Mouse (Mus musculus) cerebellum, postnatal 4 days (tissue): ENCODE data around the gene Tmem205.

Source experiments
- DNase-seq, 2 experiments: peaks; one replicate each; pipeline ENCODE4 v3.0.0; 2022; ENCODE audit warnings: low spot score in 2 of 2, mixed read lengths in 1 of 2

Tmem205 gene

DNA sequence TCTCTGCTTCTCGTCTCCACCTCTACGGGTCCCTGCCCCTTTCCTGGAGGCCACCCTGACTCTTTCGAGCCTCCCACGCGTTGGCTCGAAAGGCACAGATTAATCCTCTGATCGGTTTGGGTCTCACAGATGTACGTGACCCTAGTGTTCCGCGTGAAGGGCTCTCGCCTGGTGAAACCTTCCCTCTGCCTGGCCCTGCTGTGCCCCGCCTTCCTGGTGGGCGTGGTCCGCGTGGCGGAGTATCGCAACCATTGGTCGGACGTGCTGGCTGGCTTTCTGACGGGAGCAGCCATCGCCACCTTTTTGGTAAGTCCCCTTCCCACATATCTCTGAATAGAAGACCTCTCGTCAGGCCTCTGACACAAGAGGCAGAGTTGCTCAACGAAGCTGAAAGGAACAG, 16.9 kb upstream of the Tmem205 start:
- no peak for DNase-seq

DNA sequence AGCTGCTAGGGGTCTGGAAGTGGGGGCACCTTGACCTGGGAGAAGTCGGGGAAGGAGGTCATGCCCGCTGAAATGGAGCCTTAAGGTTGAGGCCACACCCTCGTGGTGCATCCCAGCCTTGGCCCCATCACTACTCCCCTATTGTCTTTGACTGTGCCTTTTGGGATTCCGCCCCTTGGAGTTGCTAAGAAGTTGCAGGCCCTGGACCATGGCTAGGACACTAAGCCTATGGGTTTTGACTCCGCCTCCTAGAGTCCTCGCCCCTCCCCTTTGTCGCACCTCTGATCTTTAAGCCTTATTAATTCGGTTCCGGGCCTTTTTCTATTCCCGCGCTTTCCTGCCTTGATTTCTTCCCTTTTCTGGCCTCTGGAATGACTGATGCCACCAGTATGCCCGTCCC, 16.3 kb upstream of the Tmem205 start:
- DNase-seq, result no peak

DNA sequence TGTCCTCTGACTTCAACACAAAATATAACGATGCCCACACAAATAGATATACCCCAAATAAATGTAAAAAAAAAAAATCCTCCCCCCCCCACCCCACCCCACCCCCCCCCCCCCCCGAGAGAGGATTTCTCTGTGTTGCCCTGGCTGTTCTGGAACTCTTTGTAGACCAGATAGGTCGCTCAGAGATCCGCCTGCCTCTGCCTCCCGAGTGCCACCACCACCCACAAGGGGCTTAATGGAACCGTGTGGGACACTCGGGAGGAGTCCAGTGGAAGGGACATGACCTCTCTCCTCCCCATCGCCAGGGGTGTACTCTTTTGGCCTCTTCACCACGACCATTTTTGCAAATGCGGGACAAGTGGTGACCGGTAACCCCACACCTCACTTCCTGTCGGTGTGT, 15.7 kb upstream of the Tmem205 start:
- no peak for DNase-seq

DNA sequence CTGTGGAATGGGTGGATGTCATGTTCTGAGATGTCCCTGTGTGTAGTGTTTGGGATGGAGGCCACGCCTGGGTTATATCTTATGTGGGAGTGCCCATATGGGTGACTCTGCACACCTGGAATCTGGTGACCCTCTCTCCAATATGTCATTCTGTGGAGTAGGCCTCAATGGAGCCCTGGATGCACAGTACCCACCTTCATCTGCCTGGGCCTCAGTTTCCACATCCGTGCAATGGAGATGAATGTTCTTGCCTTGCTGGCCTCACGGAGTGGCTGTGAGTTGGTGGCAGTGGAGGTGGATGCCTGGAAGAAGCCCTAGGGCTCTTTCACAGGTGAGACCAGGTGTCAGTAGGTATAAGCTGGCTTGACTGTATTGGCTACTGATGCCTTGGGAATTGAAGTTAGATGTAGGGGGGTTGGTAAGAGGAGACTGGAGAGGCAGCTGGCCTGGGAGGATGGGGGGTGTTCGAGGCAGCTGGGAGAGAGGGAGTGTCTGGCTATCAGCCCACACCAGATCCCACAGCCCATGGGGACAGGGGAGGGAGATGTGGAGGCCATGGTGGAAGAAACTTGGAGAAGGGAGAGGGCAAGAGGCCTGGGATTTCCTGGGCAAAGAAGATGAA, 11.0 kb upstream of the Tmem205 start:
- no peak for DNase-seq

DNA sequence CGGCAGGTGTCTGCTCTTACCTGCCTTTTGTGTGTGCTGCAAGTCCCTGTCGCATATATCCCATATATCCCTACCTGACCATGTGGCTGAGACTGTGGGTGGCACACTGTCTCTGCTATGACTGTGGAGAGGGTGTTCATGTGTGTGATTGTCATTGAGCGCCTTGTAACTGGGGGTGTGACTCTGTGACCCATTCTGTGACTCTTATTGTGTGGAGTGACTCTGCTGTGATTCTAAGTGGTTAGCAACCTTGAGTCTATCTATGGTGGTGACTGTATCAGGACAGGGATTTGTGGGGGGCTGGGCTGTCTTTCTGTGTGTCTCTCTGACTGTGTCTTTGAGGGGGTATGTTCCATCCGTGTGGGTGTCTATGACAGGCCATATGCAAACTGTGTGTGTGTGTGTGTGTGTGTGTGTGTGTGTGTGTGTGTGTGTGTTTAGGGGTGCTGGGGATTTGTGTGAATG, 10.4 kb upstream of the Tmem205 start:
- no peak for DNase-seq

DNA sequence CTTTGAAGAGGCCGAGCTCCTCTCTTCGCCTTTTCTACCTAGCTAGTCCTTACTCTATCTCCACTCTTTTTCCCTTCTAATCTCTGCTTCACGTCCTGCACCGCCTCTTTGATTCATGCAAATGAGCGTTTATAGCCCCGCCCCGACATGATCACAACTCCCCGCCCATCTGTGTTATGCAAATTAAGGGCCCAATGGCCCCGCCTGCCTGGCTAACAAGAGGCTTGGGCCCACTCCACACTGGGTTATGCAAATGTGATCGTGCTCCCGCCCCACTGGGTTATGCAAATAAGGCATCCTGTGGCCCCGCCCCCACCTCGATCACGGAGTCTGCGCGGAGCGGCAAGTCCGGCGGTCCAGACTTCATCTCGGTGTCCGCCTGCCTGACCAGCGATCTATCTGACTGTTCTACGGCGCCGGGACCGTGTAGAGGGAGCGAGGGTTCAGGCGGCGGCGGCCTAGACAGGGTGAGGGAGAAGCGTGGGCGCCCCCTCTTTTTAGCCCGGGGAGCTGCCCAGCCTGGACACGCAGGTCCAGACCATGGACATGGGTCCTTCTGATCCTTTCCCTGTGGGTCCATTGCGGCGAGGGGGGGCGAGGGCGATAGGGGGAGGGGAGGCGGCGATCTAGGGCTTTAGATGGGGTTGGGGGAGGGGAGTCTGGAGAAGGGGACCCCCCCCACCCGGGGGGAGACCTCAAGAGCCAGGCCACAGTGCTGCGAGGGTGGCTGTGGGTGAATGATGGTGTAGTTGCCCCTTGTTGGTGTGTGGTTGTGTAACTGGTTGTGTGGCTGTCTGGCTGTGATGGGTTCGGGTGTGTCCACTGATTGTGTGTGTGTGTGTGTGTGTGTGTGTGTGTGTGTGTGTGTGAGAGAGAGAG, 9.6 kb upstream of the Tmem205 start, which contains the start of gene Plppr2:
Plppr2 (plus strand) TSS at position 342 of the 879 bp plus-strand sequence.
- DNase-seq, result peak; percentile 95 to 97

DNA sequence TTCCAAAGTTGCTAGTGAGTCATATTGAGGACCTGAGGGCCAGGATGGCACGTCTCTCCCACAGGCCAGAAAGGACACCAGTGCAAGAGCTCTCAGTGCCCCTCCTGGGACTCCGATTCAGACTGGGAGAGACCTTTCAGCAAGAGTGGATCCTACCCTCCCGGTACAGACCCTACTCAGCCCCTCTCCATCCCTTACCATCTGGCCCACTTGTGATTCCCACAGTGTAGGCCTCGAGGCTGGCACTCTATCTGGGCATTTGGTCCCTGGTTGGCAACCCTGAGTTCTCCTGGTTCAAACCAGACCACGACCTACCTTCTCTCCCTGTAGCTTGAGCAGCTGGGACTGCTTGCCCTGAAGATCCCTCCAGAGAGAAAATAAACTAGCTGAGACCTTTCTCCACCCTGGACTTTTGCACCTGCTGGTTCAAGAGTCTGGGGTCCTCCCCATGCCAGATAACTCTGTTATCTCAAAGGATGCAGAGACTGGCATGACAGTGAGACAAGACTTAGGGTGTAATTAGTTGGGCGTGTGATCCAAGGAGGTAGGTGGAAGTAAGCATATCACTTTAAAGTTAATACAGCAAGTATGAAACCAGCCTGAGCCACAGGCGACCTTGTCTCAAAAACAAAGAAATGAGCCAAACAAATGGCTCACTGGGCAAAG, 8.2 kb upstream of the Tmem205 start:
- DNase-seq, result no peak

DNA sequence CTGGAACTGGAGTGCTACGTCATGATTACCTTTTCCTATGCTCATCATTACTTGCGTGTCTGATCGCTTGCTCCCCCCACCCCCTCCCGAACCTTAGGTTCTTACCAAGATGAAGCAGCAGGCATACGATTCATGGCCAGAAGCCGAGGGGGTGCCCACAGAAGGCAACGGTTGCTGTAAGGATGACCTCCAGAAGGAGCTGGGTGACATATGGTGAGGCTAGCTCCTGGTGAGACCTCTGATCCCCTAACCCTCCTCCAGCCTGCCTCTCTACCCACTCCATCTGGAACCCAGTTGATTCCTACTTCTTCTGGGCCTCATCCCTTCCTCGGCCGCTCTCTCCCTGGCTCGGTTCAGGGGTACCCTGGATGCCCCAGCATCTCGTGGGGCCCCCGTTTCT, 6.7 kb upstream of the Tmem205 start:
- DNase-seq, result no peak

DNA sequence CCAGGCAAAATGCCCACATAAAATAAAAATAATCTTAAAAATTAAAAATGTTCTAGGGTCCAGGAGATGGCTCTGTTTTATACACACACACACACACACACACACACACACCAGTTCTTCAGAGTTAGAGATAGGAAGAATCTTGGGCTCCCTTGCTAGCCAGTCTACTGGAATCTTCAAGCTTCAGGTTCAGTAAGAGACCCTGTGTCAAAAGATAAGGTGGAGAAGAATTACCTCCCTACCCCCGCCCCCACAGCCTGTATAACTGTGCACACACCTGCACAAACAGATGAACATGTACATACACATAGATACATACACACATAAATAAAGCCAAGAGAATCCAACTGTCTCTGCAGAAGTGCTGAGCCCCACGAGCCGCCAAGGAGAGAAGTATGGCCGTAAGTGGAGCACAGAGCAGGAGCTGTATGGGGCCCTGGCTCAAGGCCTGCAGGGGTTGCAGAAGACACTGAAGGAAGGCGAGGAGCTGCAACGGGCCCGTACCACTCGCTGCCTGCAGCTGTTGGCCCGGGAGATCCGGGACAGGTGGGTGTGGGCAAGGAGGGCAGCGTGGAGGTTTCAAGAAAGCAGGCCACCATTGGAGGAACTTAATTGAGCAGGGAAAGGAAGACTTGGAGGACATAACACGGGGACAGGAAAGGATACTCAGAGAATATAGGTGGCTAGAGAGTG, 5.2 kb upstream of the Tmem205 start:
- DNase-seq, result no peak

DNA sequence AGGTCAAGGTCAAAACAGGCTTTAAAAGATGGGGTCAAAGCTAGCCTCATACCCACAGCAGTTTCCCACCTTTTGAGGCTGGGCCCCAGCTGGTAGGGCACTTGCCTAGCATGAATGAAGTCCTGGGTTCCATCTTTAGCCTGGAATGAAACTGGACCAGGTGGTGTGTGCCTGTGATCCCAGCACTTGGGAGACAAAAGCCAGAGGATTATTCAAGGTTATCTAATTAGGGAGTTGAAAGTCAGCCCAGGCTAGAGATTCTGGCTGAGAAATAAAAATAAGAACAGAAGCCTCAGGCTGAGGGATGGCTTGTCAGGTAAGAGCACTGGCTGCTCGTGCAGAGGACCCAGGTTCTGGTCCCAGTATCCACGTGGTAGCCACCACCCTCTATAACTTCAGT, 4.7 kb upstream of the Tmem205 start:
- DNase-seq, result no peak

DNA sequence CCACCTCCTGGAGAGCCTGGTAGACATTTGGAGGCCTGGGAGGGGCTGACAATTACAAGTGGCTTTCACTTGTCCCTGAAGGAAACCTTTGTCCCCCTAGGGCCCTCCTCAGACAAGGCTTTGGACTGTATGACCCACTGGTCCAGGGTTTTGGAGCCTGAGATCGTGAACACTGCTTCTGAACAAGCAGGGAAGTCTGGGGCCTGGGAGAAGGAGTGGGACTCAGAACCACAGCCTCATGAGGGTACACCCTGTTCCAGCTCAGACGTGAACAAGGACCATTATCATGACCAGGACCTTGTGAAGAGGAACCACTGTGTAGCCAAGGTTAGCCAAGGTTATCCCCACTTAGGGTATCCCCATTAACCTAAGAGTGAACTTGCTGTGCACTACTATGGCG, 1.9 kb upstream of the Tmem205 start:
- DNase-seq, result no peak

DNA sequence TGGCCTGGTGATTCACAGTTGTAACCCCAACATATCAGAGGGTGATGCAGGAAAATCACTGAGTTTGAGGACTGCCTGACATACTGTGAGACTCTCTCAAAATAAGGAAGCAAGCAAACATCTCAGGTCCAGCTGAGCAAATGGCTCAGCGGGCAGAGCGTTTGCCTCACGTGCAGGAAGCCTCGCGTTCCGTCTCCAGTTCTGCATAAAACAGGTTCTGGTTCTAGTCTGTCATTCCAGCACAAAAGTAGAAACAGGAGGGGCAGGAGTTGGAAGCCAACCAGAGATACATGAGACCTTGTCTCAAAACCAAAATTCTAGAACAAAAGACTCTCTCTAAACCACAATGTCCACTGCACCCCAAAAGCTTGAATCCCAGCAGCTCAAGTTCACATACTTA, 572 bp downstream of the Tmem205 start:
- no peak for DNase-seq

DNA sequence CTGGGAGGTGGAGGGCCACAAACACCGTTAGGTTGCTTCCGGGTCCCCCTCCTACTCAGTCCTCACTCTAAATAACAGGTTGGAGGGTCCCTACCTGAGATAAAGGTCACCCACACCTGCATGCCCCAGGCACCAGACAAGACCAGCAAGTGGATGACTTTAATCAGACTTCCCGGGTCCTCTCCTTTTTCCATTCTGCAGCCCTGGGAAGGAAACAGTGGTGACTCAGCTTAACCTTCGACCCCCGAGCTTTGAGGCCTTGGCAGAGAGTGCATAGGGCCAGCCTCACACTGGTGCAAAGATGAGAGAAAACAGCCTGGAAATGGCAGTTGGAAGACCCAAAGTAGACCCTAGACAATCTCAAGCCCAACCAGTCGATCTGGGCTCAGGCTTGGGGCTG, 1.2 kb downstream of the Tmem205 start:
- no peak for DNase-seq

DNA sequence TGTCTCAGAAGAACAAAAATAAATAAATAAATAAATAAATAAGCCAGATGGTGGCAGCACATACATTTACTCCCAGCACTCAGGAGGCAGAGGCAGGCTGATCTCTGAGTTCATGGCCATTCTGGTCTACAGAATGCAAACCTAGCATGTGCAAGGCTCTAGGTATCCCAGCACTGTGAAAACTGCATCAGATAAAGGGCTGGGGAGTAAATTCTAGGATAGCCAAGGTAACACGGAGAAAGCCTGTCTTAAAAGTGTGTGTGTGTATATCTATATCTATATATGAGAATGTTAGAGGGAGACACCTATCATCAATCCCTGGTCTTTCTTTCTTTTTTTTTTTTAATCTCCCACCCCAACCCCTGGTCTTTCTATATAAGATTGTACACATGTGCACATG, 1.9 kb downstream of the Tmem205 start:
- DNase-seq, result no peak

DNA sequence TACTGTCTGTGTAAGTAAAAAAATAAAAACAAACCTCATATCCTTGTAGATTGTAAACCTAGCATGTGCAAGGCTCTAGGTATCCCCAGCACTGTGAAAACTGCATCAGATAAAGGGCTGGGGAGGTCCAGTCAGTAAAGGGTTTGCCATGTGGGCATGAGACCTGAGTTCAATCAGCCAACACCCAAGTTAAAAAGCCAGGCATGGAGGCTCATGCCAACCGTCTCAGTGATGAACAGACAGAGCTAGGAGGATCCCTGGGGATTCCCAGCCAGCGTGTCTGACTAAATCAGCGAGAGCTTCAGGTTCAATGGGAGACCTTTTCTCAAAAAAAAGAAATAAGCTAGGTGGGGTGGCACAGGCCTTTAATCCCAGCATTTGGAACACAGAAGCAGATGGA, 2.3 kb downstream of the Tmem205 start:
- no peak for DNase-seq

DNA sequence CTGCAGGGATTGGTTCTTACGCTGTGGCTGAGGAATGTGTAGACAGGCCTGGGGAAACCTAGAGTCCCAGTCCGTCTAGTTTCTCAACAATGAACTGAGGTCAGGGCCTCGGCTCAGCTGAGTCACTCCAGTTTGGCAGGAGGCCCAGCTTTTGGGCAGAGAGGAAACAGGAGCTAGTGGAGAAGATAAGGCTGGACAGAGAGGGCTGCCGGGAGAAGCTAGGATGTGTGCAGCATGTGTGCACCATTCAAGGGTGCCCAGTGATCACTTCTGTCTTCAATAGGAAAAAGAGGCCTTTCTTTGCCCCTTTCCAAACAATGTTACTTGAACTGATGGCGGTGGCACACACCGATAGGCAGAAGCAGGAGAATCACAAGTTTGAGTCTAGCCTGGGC, 3.3 kb downstream of the Tmem205 start:
- DNase-seq, result no peak

DNA sequence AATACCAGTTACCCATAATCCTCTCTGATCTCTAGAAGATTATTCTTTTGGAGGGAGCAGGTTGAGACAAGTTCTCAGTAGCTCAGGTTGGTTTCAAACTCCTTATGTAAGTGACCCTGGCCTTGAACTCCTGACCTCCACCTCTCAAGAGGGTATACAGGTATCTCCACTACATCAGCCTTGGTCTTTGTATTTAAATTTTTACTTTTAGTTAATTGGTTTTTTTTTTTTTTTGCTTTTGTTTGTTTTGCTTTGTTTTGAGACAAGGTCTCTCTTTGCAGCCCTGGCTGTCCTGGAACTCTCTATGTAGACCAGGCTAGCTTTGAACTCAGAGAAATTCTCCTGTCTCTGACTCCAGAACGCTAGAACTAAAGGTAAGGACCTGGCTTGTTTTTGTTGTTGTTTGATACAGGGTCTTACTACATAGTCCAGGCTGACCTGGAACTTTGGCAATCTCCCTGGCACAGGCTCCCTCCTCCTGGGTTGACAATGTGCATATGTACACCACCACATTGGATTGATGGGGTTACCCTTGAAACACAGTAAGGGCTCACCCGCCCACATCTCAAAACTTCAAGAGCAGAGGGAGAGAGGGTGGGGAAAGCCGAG, 3.8 kb downstream of the Tmem205 start:
- DNase-seq, result no peak

DNA sequence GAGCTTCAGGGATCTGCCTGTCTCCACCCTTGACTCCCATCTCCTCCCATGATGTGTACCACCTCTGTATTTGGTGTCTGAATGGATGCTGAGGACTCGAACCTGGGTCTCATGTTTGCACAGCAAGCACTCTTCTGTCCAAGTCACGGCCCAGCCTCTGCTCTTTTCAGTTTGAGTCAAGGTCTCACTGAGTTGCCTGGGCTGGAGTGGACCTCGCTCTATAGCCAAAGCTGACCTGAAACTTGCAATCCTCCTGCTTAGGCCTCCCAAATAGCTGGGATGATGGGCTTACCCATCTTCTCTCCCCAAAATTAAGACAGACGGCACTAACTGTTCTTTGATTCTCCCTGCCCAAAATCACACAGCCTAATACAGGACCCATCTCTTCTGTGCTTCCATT, 4.3 kb downstream of the Tmem205 start:
- no peak for DNase-seq

DNA sequence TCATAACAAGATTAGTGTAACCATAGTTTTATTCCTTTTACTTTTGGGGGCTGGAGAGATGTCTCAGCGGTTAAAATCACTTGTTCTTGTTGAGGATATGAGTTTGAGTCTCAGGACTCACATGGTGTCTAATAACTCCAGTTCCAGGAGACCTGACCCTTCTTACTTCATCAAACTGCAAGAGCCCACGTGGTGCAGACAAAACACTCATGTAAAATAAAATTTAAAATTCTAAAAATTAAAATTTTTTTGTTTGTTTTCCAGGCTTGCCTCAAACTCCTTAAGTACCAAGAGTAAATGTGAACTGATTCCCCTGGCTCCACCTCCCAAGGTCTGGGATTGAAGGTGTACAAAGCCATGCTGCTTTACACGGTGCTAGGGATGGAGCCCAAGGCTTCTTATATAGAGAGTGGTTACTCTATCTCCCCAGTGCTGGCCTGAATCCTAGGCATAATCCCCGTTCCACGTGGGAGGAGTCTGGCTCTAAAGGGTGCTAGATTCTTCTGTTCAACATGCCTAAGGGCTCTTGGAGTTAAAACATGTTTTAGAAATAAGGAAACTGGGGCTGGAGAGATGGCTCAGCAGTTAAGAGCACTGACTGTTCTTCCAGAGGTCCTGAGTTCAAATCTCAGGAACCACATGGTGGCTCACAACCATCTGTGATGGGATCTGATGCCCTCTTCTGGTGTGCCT, 8.5 kb downstream of the Tmem205 start:
- DNase-seq, result no peak

DNA sequence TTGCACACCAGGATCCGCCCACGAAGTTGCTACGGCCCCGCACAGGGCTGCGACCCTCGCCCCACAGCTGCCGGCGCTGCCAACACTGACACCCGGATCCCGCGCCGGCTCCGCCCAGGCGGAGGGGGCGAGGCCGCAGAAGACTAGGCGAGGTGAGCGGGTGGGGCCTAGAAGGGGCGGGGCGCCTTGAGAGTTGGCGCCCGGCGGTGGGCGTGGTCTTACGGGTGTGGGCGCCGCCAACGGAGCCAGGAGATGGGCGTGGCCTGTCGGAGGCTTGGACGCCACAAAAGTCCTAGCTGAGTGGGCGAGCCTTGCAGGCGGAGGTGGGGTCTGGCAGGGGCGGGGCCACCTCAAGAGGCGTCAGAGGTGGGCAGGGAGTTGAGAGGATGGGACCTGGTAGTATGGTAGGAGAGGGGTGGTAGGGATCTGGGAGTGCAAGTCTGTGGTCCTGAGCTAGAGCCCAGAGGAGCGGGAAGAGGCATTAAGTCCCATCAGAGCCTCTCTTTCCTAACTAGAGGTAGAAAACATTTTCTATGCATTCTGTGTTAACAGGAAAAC, 9.2 kb downstream of the Tmem205 start, which contains the start of gene Rab3d:
Rab3d (minus strand) TSS at position 158 of the 558 bp plus-strand sequence.
- DNase-seq, result peak; percentile 79 to 92
